Mouse (Mus musculus) neural tube, embryonic 14.5 days (tissue): Measurements from ENCODE around the gene Pcyox1. TPM values are rescaled to one million over a fixed set of nuclear protein-coding genes. Genes with fewer than 3 reads are reported as not detected.

ENCODE experiments used
- ATAC-seq: fragments of 200-750 bp; cut with Nextera tagmentation; 2 replicates; pipeline ENCODE4 v1.8.0; 2017; ENCODE audit warnings: low read depth, mild to moderate bottlenecking, moderate TSS enrichment, moderate library complexity
- H3K27ac ChIP-seq: fragments of 300-500 bp; sonication (generic); 2 replicates; pipeline ENCODE4 v1.5.1; 2014; ENCODE audit warnings: low read depth, mild to moderate bottlenecking, control low read depth, low read length, moderate library complexity, mixed read lengths
- H3K27me3 ChIP-seq: fragments of 300-500 bp; sonication (generic); 2 replicates; pipeline ENCODE4 v1.6.1; 2014; ENCODE audit warnings: low read length; ENCODE audit not compliant: control insufficient read depth, insufficient read depth
- H3K36me3 ChIP-seq: fragments of 300-500 bp; sonication (generic); 2 replicates; pipeline ENCODE4 v1.6.1; 2014; ENCODE audit warnings: low read length, mixed read lengths; ENCODE audit not compliant: control insufficient read depth, insufficient read depth
- H3K4me1 ChIP-seq: fragments of 300-500 bp; sonication (generic); 2 replicates; pipeline ENCODE4 v1.6.1; 2014; ENCODE audit warnings: low read length; ENCODE audit not compliant: control insufficient read depth, insufficient read depth
- H3K4me2 ChIP-seq: fragments of 300-500 bp; sonication (generic); 2 replicates; pipeline ENCODE4 v1.6.1; 2014; ENCODE audit warnings: mild to moderate bottlenecking, low read depth, low read length, control low read depth
- H3K4me3 ChIP-seq: fragments of 300-500 bp; sonication (generic); 2 replicates; pipeline ENCODE4 v1.5.1; 2014; ENCODE audit warnings: low read depth, low read length, control low read depth, mixed read lengths
- H3K9ac ChIP-seq: fragments of 300-500 bp; sonication (generic); replicated peaks from 2 replicates; pipeline ENCODE4 v1.6.1; 2014; ENCODE audit warnings: low read depth, mild to moderate bottlenecking, control low read depth, low read length, mixed read lengths
- H3K9me3 ChIP-seq: fragments of 300-500 bp; sonication (generic); 2 replicates; pipeline ENCODE4 v1.6.1; 2016; ENCODE audit warnings: low read length; ENCODE audit not compliant: control insufficient read depth
- WGBS: fragments of 180-500 bp; shearing (Covaris S2); extraction: QIAGEN DNeasy Blood & Tissue Kit; methylation state at CpG from one replicate; pipeline ENCODE4 v1.1.7; 2014; 5-methylcytosine and 5-hydroxymethylcytosine counted together
- polyA plus RNA-seq: library from polyadenylated mRNA; unstranded; fragments of >200 nt; fragmentation: Nextera tagmentation; extraction: Ambion mirVana; gene quantifications from 2 replicates; pipeline ENCODE4 v1.2.1, GENCODE M21; 2014

Pcyox1 gene
- polyA plus RNA-seq, 1 experiment from 2014 or later, result 100 TPM

DNA sequence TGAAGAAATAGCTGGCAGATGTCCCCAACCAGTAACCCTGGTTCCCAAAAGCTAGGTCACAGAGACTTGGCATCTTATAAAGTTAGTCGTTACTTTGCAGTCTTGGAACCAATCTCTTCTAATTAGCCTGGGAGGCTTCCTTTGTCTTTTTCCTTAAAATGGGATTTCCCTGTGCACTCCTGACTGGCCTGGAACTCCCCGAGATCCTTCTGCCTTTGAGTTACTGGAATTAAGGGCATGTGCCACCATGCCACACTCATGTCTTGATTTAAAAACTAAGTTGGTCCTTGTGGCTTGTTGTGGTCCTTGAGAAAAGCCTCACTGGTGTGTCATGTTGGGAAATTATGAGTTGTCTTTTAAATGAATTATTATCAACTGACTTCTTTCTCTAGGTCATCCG, 18.6 kb downstream of the Pcyox1 start:
- no peaks in the 10 kb centered on the region for H3K27me3 ChIP-seq
- peaks cover 30% of the 10 kb centered on the region for H3K36me3 ChIP-seq
- WGBS, result 91% methylated on average over 3 of the region's 3 CpGs
- H3K27ac ChIP-seq, result no peak overlapping the region
- no peak overlapping the region for H3K9ac ChIP-seq
- no peak overlapping the region for H3K4me3 ChIP-seq
- H3K9me3 ChIP-seq, result no peaks in the 10 kb centered on the region
- H3K4me2 ChIP-seq, result no peak overlapping the region
- ATAC-seq, result no peak
- H3K4me1 ChIP-seq, result no peaks in the 10 kb centered on the region

DNA sequence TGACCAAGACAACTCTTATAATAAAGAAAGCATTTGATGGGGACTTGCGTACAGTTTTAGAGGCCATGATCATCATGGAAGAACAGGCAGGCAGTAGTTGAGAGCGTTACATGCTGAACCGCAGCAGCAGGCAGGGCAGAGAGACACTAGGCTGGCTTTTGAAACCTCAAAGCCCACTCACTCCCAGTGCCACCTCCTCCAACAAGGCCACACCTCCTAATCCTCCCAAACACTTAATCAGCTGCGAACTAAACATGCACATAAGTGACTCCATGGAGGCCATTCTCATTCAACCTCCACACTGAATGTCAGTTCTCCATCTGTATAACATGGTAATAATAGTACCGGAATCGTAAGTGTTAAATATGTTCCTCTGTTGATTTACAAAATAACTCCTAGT, 23.4 kb downstream of the Pcyox1 start:
- peaks cover 6% of the 10 kb centered on the region; the same call in 1 of the 2 replicates for H3K4me1 ChIP-seq
- no peak overlapping the region for H3K4me2 ChIP-seq
- peaks cover 22% of the 10 kb centered on the region for H3K36me3 ChIP-seq
- no peaks in the 10 kb centered on the region for H3K9me3 ChIP-seq
- no peaks in the 10 kb centered on the region for H3K27me3 ChIP-seq
- no peak for ATAC-seq
- no peak overlapping the region; the same call in 1 of the 2 replicates for H3K9ac ChIP-seq
- no peak overlapping the region for H3K27ac ChIP-seq
- WGBS, result 97% methylated on average over 6 of the region's 6 CpGs
- H3K4me3 ChIP-seq, result no peak overlapping the region

DNA sequence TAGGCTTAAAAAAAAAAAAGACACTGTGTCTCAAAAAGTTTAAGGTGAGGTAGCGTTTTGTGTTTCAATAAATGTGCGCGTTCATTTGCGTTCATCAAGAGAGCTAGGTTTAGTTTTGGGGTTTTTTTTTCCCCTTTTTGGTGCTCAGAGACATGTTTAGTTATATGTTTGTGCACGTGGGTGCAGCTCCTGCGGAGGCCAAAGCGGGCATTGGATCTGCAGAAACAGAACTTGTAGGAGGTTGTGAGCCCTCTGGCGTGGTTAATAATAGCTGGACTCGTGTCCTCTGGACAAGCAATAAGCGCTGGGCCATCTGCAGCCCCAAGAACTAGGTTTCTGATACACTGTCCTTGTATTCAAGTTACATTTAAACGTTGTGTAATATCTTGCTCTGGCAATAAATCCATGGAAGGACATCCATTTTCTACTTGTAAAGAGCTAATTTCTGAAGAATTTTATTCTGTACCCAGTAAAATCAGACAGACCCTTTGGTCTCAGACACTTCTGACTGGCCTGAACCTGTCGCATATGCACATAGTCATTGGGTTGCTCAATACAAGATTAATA, 24.9 kb downstream of the Pcyox1 start:
- H3K9ac ChIP-seq, result peak overlapping the region; percentile 78
- 5% methylated on average over 12 of the region's 12 CpGs for WGBS
- no peaks in the 10 kb centered on the region for H3K9me3 ChIP-seq
- H3K36me3 ChIP-seq, result peaks cover 8% of the 10 kb centered on the region
- ATAC-seq, result no peak
- H3K4me3 ChIP-seq, result peak overlapping the region; percentile 78
- no peaks in the 10 kb centered on the region for H3K27me3 ChIP-seq
- peak overlapping the region; percentile 82 for H3K4me2 ChIP-seq
- H3K27ac ChIP-seq, result peak overlapping the region; percentile 97
- peaks cover 6% of the 10 kb centered on the region; the same call in 1 of the 2 replicates for H3K4me1 ChIP-seq

DNA sequence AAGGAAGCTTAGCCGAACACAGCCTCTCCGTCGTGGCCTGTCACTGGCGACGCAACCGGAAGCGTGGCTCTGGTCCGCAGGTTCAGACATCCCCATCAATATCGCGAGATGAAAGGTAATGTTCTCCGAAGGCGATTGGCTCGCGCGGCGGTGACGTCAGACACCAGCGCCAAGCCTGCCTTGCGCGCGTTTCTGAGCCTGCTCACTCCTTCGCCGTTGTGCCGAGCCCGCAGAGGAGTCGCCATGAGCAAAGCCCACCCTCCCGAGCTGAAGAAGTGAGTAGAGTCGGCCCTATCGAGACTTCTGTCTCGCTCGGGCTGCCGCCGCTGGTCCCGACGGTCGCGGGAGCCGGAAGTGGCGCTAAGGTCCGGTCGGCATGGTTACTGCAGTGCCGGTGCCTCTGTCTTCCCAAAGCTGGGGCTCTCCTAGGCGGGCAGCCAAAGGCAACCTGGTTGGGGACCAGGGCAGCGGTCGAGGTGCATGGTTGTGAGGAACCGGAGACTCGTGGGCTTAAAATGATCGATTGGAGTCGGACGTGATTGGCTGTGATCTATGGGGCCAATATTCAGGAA, 25.5 kb downstream of the Pcyox1 start:
- under 1% methylated on average over 50 of the region's 50 CpGs for WGBS
- peak; percentile 98 for ATAC-seq

DNA sequence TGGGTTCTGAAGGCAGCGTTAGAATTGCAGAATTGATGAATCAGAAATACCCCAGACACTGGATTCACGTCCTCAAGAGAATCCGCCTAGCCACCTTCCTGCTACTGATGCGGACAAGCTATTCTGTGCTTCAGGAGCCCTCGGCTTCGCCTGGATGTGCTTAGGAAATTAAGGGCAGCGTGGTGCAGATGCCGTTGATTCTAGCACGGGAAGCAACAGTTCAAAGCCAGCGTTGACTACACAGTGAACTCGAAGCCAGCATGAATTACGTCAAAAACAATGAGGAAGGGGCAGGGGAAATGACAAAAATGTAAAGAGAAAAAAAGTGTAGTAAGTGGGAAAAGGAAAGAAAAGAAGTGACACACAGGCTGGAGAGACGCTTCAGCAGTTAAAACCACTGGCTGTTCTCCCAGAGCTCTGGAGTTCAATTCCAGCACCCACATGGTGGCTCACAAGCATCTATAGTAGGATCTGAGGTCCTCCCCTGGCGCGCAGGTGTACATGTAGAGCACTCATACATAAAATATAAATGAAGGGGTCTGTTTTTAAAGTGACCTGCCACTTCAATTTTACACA, 26.1 kb downstream of the Pcyox1 start, which contains the start of gene Snrpg:
Gene Snrpg, plus strand, starts transcription at position 541 of the 576 bp plus-strand sequence.
- peak within 1 kb of the TSS; percentile 78 for H3K9ac ChIP-seq
- H3K4me1 ChIP-seq, result peaks cover 12% of the 10 kb centered on the region
- no peaks in the 10 kb centered on the region for H3K27me3 ChIP-seq
- H3K36me3 ChIP-seq, result no peaks in the 10 kb centered on the region
- peak; percentile 55 for ATAC-seq
- H3K9me3 ChIP-seq, result no peaks in the 10 kb centered on the region
- peak within 1 kb of the TSS; percentile 78 for H3K4me3 ChIP-seq
- 16% methylated on average over 15 of the region's 15 CpGs for WGBS
- H3K27ac ChIP-seq, result peak within 1 kb of the TSS; percentile 97
- peak within 1 kb of the TSS; percentile 87 for H3K4me2 ChIP-seq

More for the DNA sequence above, 25.5 kb downstream of the Pcyox1 start:
- H3K9ac ChIP-seq, result peak overlapping the region; percentile 78
- peak overlapping the region; percentile 97 for H3K27ac ChIP-seq
- peaks cover 9% of the 10 kb centered on the region for H3K4me1 ChIP-seq
- no peaks in the 10 kb centered on the region for H3K9me3 ChIP-seq
- H3K36me3 ChIP-seq, result peaks cover 5% of the 10 kb centered on the region; the same call in 1 of the 2 replicates
- no peaks in the 10 kb centered on the region for H3K27me3 ChIP-seq
- H3K4me2 ChIP-seq, result peak overlapping the region; percentile 87
- peak overlapping the region; percentile 78 for H3K4me3 ChIP-seq

DNA sequence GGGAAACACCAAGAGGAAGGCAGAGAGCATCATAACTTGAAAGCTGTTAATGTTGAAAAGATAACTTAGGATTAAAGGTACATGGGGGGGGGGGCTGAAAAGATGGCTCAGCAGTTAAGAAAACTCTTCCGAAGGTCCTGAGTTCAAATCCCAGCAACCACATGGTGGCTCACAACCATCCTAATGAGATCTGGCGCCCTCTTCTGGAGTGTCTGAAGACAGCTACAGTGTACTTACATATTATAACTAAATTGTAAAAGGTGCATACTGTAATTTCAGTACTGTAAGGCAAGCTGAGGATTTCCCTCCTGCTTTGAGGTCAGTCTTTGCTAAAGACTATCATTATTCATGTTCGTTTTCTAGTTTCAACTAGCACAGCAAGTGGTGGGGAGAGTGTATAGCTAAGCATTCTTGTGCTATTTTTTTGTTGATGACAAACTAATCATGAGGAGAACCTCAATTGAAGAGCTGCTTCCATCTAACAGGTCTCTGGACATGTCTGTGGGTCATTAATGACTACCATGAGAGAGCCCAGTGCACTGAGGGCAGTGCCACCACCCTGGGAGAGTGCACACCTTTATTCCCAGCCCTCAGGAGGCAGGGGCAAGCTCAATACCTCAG, 26.8 kb downstream of the Pcyox1 start:
- peak overlapping the region; percentile 97 for H3K27ac ChIP-seq
- peak overlapping the region; percentile 78; the same call in 1 of the 2 replicates for H3K9ac ChIP-seq
- no peak for ATAC-seq
- H3K4me2 ChIP-seq, result peak overlapping the region; percentile 87
- H3K4me1 ChIP-seq, result peaks cover 12% of the 10 kb centered on the region
- H3K4me3 ChIP-seq, result peak overlapping the region; percentile 78; the same call in 1 of the 2 replicates
- no peaks in the 10 kb centered on the region for H3K9me3 ChIP-seq
- H3K27me3 ChIP-seq, result no peaks in the 10 kb centered on the region
- H3K36me3 ChIP-seq, result no peaks in the 10 kb centered on the region
- 74% methylated on average over 3 of the region's 3 CpGs for WGBS

DNA sequence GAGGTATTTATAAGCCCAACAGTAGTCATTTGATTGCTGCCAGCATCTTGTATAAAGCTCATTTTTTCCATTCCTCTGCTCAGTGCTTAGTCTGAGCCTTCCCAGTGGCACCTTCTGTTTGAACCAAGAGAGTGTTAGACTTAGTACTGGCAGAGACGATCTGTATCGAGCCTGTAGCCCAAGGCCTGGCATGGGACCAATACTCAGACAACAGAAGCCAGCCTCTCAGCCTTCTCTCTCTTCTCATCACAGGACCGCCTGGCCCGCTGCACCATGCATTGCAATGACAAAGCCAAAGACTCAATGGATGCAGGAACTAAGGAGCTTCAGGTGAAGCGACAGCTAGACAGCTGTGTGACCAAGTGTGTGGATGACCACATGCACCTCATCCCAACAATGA, 28.5 kb downstream of the Pcyox1 start:
- H3K4me1 ChIP-seq, result peaks cover 12% of the 10 kb centered on the region
- H3K36me3 ChIP-seq, result no peaks in the 10 kb centered on the region
- H3K4me3 ChIP-seq, result no peak overlapping the region
- H3K9ac ChIP-seq, result no peak overlapping the region
- no peak overlapping the region for H3K27ac ChIP-seq
- no peak overlapping the region for H3K4me2 ChIP-seq
- no peak for ATAC-seq
- WGBS, result 87% methylated on average over 5 of the region's 5 CpGs
- H3K9me3 ChIP-seq, result no peaks in the 10 kb centered on the region
- no peaks in the 10 kb centered on the region for H3K27me3 ChIP-seq

DNA sequence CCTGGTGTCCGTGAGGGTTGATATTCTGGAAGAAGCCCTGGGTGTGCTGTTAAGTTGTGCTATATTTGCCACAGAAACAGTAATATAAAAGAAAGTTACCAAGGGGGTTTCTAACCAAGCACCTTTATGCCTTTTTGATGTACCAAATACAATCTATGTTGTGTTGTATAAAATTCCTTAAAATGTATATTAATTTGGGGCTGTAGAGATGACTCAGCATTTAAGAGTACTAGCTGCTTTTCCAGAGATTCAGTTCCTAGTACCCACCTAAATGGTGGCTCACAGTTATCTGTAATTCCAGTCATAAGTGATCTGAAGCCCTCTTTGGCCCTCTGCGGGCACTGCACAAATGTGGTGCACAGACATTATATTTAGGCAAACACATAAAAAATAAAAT, 30.1 kb downstream of the Pcyox1 start:
- H3K9ac ChIP-seq, result no peak overlapping the region
- 77% methylated on average over 2 of the region's 2 CpGs for WGBS
- H3K27me3 ChIP-seq, result no peaks in the 10 kb centered on the region
- H3K9me3 ChIP-seq, result no peaks in the 10 kb centered on the region
- peak overlapping the region; percentile 96 for H3K4me2 ChIP-seq
- H3K36me3 ChIP-seq, result no peaks in the 10 kb centered on the region
- ATAC-seq, result no peak
- H3K4me1 ChIP-seq, result peaks cover 6% of the 10 kb centered on the region
- H3K27ac ChIP-seq, result no peak overlapping the region
- H3K4me3 ChIP-seq, result peak overlapping the region; percentile 64
